Mouse (Mus musculus) MEL (cell line): ENCODE measurements around the gene Fosl1. TPM values are rescaled to one million over a fixed set of nuclear protein-coding genes. Genes with fewer than 3 reads are reported as not detected.

ENCODE experiments used
- DNase-seq: peaks from one replicate; pipeline ENCODE4 v3.0.0; 2011; ENCODE audit warnings: low read depth, low spot score
- H3K27ac ChIP-seq: 2 replicates; pipeline ENCODE4 v1.5.1; 2012; ENCODE audit warnings: low read depth, mild to moderate bottlenecking, control low read depth, low read length, moderate library complexity; ENCODE audit not compliant: control insufficient read depth
- H3K27me3 ChIP-seq, 2 experiments: fragments of 150-350 bp in 1 of 2; sonication (generic) in 1 of 2; 2 replicates each; pipeline ENCODE4 v1.6.1; 2012; ENCODE audit warnings: low read length in 2 of 2, mild to moderate bottlenecking in 2 of 2, improper control_type of control experiment in 1 of 2, moderate library complexity in 1 of 2; ENCODE audit not compliant: insufficient read depth in 2 of 2, control insufficient read depth in 1 of 2
- H3K36me3 ChIP-seq, 2 experiments: 2 replicates each; pipeline ENCODE4 v1.6.1; 2012 to 2014; ENCODE audit warnings: low read length in 2 of 2, improper control_type of control experiment in 1 of 2, inconsistent platforms in 1 of 2, mild to moderate bottlenecking in 1 of 2; ENCODE audit not compliant: insufficient read depth in 2 of 2, control insufficient read depth in 1 of 2
- H3K4me1 ChIP-seq, 2 experiments: fragments of 150-350 bp in 1 of 2; sonication (generic) in 1 of 2; 2 replicates each; pipeline ENCODE4 v1.6.1; 2012; ENCODE audit warnings: low read length in 2 of 2, improper control_type of control experiment in 1 of 2, mild to moderate bottlenecking in 1 of 2; ENCODE audit not compliant: insufficient read depth in 2 of 2, control insufficient read depth in 1 of 2
- H3K4me3 ChIP-seq, 2 experiments: fragments of 150-350 bp in 1 of 2; sonication (generic) in 1 of 2; 2 replicates each; pipeline ENCODE4 v1.5.1; 2012; ENCODE audit warnings: low read depth in 2 of 2, low read length in 2 of 2, mild to moderate bottlenecking in 2 of 2, moderate library complexity in 2 of 2, control low read depth in 1 of 2, improper control_type of control experiment in 1 of 2; ENCODE audit not compliant: control insufficient read depth in 1 of 2, insufficient read depth in 1 of 2
- H3K79me2 ChIP-seq: 2 replicates; pipeline ENCODE4 v1.6.1; 2012; ENCODE audit warnings: mild to moderate bottlenecking, low read length, moderate library complexity; ENCODE audit not compliant: control insufficient read depth, poor library complexity, insufficient read depth
- H3K9ac ChIP-seq: 2 replicates; pipeline ENCODE4 v1.6.1; 2012; ENCODE audit warnings: low read depth, mild to moderate bottlenecking, control low read depth, low read length, moderate library complexity; ENCODE audit not compliant: control insufficient read depth, poor library complexity, severe bottlenecking
- H3K9me3 ChIP-seq: fragments of 150-350 bp; sonication (generic); replicated peaks from 2 replicates; pipeline ENCODE4 v1.6.1; 2012; ENCODE audit warnings: mild to moderate bottlenecking, low read length, improper control_type of control experiment, moderate library complexity; ENCODE audit not compliant: insufficient read depth
- BHLHE40 ChIP-seq: IDR thresholded peaks from 2 replicates; pipeline ENCODE4 v1.6.1; 2012; ENCODE audit warnings: low read depth, mild to moderate bottlenecking, inconsistent platforms, low read length, improper control_type of control experiment, borderline replicate concordance
- CHD1 ChIP-seq: IDR thresholded peaks from 2 replicates; pipeline ENCODE4 v1.6.1; 2012; ENCODE audit warnings: low read depth, mild to moderate bottlenecking, inconsistent platforms, low read length, improper control_type of control experiment
- CHD2 ChIP-seq: IDR thresholded peaks from 2 replicates; pipeline ENCODE4 v1.6.1; 2011; ENCODE audit warnings: low read length, improper control_type of control experiment
- E2F4 ChIP-seq: IDR thresholded peaks from 2 replicates; pipeline ENCODE4 v1.6.1; 2011; ENCODE audit warnings: low read depth, low read length, improper control_type of control experiment, borderline replicate concordance
- ELF1 ChIP-seq: IDR thresholded peaks from 2 replicates; pipeline ENCODE4 v1.6.1; 2014; ENCODE audit warnings: low read depth, mild to moderate bottlenecking, inconsistent platforms, low read length, improper control_type of control experiment, moderate library complexity
- EP300 ChIP-seq, 2 experiments: IDR thresholded peaks; 2 replicates each; pipeline ENCODE4 v1.6.1; 2011; ENCODE audit warnings: improper control_type of control experiment in 2 of 2, low read length in 2 of 2, low read depth in 1 of 2, mild to moderate bottlenecking in 1 of 2
- ETS1 ChIP-seq: IDR thresholded peaks from 2 replicates; pipeline ENCODE4 v1.6.1; 2012; ENCODE audit warnings: low read depth, mild to moderate bottlenecking, inconsistent platforms, low read length, improper control_type of control experiment, moderate library complexity
- GABPA ChIP-seq: IDR thresholded peaks from 2 replicates; pipeline ENCODE4 v1.6.1; 2012; ENCODE audit warnings: low read depth, mild to moderate bottlenecking, inconsistent platforms, low read length, improper control_type of control experiment, moderate library complexity
- HCFC1 ChIP-seq: IDR thresholded peaks from 2 replicates; pipeline ENCODE4 v1.6.1; 2012; ENCODE audit warnings: low read depth, mild to moderate bottlenecking, inconsistent platforms, low read length, improper control_type of control experiment, moderate library complexity
- MAX ChIP-seq: IDR thresholded peaks from 2 replicates; pipeline ENCODE4 v1.6.1; 2011; ENCODE audit warnings: low read length, improper control_type of control experiment
- MAZ ChIP-seq: IDR thresholded peaks from 2 replicates; pipeline ENCODE4 v1.6.1; 2012; ENCODE audit warnings: low read depth, mild to moderate bottlenecking, inconsistent platforms, low read length, improper control_type of control experiment
- MXI1 ChIP-seq: IDR thresholded peaks from 2 replicates; pipeline ENCODE4 v1.6.1; 2011; ENCODE audit warnings: mild to moderate bottlenecking, low read depth, low read length, improper control_type of control experiment
- MYB ChIP-seq: IDR thresholded peaks from 2 replicates; pipeline ENCODE4 v1.6.1; 2011; ENCODE audit warnings: mild to moderate bottlenecking, low read depth, low read length, improper control_type of control experiment
- MYC ChIP-seq: IDR thresholded peaks from 2 replicates; pipeline ENCODE4 v1.6.1; 2011; ENCODE audit warnings: low read depth, mild to moderate bottlenecking, low read length, improper control_type of control experiment, moderate library complexity
- NELFE ChIP-seq: IDR thresholded peaks from 2 replicates; pipeline ENCODE4 v1.6.1; 2011; ENCODE audit warnings: low read depth, low read length, improper control_type of control experiment
- NRF1 ChIP-seq: IDR thresholded peaks from 2 replicates; pipeline ENCODE4 v1.6.1; 2014; ENCODE audit warnings: low read depth, mild to moderate bottlenecking, inconsistent platforms, low read length, improper control_type of control experiment, moderate library complexity; ENCODE audit not compliant: poor library complexity, insufficient read depth, severe bottlenecking
- POLR2A ChIP-seq, 2 experiments: IDR thresholded peaks; 2 replicates each; pipeline ENCODE4 v1.6.1; 2011 to 2012; ENCODE audit warnings: low read length in 2 of 2, mild to moderate bottlenecking in 2 of 2, control low read depth in 1 of 2, improper control_type of control experiment in 1 of 2, low read depth in 1 of 2, moderate library complexity in 1 of 2; ENCODE audit not compliant: control insufficient read depth in 1 of 2, insufficient read depth in 1 of 2, poor library complexity in 1 of 2
- POLR2AphosphoS2 ChIP-seq: IDR thresholded peaks from 2 replicates; pipeline ENCODE4 v1.6.1; 2011; ENCODE audit warnings: low read length, improper control_type of control experiment
- RAD21 ChIP-seq: IDR thresholded peaks from 2 replicates; pipeline ENCODE4 v1.6.1; 2011; ENCODE audit warnings: mild to moderate bottlenecking, low read depth, low read length, improper control_type of control experiment
- RCOR1 ChIP-seq: IDR thresholded peaks from 2 replicates; pipeline ENCODE4 v1.6.1; 2012; ENCODE audit warnings: low read depth, mild to moderate bottlenecking, inconsistent platforms, low read length, improper control_type of control experiment
- SIN3A ChIP-seq: IDR thresholded peaks from 2 replicates; pipeline ENCODE4 v1.6.1; 2012; ENCODE audit warnings: low read length, improper control_type of control experiment, inconsistent platforms
- SMC3 ChIP-seq: IDR thresholded peaks from 2 replicates; pipeline ENCODE4 v1.6.1; 2011; ENCODE audit warnings: low read depth, low read length, improper control_type of control experiment
- UBTF ChIP-seq: IDR thresholded peaks from 2 replicates; pipeline ENCODE4 v1.6.1; 2012; ENCODE audit warnings: low read depth, mild to moderate bottlenecking, inconsistent platforms, low read length, improper control_type of control experiment, moderate library complexity, borderline replicate concordance; ENCODE audit not compliant: insufficient read depth
- USF1 ChIP-seq: IDR thresholded peaks from 2 replicates; pipeline ENCODE4 v1.6.1; 2014; ENCODE audit warnings: low read depth, mild to moderate bottlenecking, inconsistent platforms, low read length, improper control_type of control experiment, moderate library complexity
- USF2 ChIP-seq, 2 experiments: IDR thresholded peaks; 2 replicates each; pipeline ENCODE4 v1.6.1; 2011 to 2012; ENCODE audit warnings: improper control_type of control experiment in 2 of 2, low read length in 2 of 2, borderline replicate concordance in 1 of 2, inconsistent platforms in 1 of 2, low read depth in 1 of 2, mild to moderate bottlenecking in 1 of 2; ENCODE audit not compliant: insufficient read depth in 1 of 2
- ZC3H11A ChIP-seq: IDR thresholded peaks from 2 replicates; pipeline ENCODE4 v1.6.1; 2012; ENCODE audit warnings: low read depth, mild to moderate bottlenecking, inconsistent platforms, low read length, improper control_type of control experiment
- ZNF384 ChIP-seq: IDR thresholded peaks from 2 replicates; pipeline ENCODE4 v1.6.1; 2012; ENCODE audit warnings: low read depth, mild to moderate bottlenecking, inconsistent platforms, low read length, improper control_type of control experiment
- polyA plus RNA-seq, 2 experiments: library from polyadenylated mRNA; stranded (reverse) in 1 of 2; unstranded in 1 of 2; fragments of >175 nt in 1 of 2; fragments of >200 nt in 1 of 2; gene quantifications; 2 replicates each; pipeline versions ENCODE4 v1.2.1 to v1.2.4; 2012; ENCODE audit warnings: low replicate concordance in 2 of 2, low read depth in 1 of 2; ENCODE audit not compliant: insufficient read length in 2 of 2, insufficient read depth in 1 of 2, missing spikeins in 1 of 2
- total RNA-seq: library from RNA; depleted of rRNA; stranded (reverse); fragments of 300-350 nt; gene quantifications from 2 replicates; pipeline ENCODE4 v1.2.3, GENCODE M21; 2012

The Fosl1 gene
- total and polyA plus RNA-seq, 3 experiments: 2.0 to 3.1 TPM; not detected in 1

GRCm38 (mm10) chr19:5496052-5496370 is 48.7 kb downstream of the Fosl1 start:
- Histone ChIP-seq H3K4me3 (no peak overlapping the region), H3K9me3 (no peaks in the 10 kb centered on the region), H3K4me1 (no peaks in the 10 kb centered on the region), H3K9ac (no peak overlapping the region), H3K27ac (no peak overlapping the region), H3K79me2 (peaks cover 22% of the 10 kb centered on the region), H3K36me3 (peaks cover 0 to 10% of the 10 kb centered on the region in 2 experiments), H3K27me3 (no peaks in the 10 kb centered on the region)
- DNase-seq: peak; percentile 37
- no peak for TF ChIP-seq CHD2
- TF ChIP-seq ETS1: no peak
- TF ChIP-seq MAX: no peak
- TF ChIP-seq RCOR1: no peak
- no peak for TF ChIP-seq NRF1
- no peak for TF ChIP-seq SMC3
- TF ChIP-seq ELF1: no peak
- TF ChIP-seq GABPA: no peak
- no peak for TF ChIP-seq MAZ

- no peaks in the 10 kb centered on the region for H3K79me2 ChIP-seq
- H3K9me3 ChIP-seq: no peaks in the 10 kb centered on the region
- H3K4me3 ChIP-seq: no peak overlapping the region
- no peak overlapping the region for H3K9ac ChIP-seq
- no peak overlapping the region for H3K27ac ChIP-seq
- no peaks in the 10 kb centered on the region for H3K27me3 ChIP-seq
- H3K36me3 ChIP-seq: no peaks in the 10 kb centered on the region; a peak in 1 of 4 replicates
- DNase-seq: no peak
- TF ChIP-seq USF2 (IDR thresholded peaks at IDR 0.05; ENCODE audit: borderline replicate concordance in 1 of 2, insufficient read depth in 1 of 2, low read depth in 1 of 2, low read length in 2 of 2) (no peak), UBTF (no peak), CHD1 (no peak), POLR2AphosphoS2 (no peak), RAD21 (no peak), MYC (no peak), HCFC1 (no peak), MXI1 (no peak), SIN3A (no peak), CHD2 (no peak), MYB (no peak), E2F4 (no peak), EP300 (IDR thresholded peaks at IDR 0.05; ENCODE audit: low read depth in 1 of 2, low read length in 2 of 2) (no peak), ZC3H11A (no peak), ZNF384 (no peak), USF1 (no peak), BHLHE40 (no peak), POLR2A (IDR thresholded peaks at IDR 0.05; ENCODE audit: control insufficient read depth in 1 of 2, insufficient read depth in 1 of 2, low read depth in 1 of 2, low read length in 2 of 2, poor library complexity in 1 of 2) (no peak), NELFE (no peak)
- TF ChIP-seq, all 39 proteins: peak for 0
- H3K4me1 ChIP-seq: no peaks in the 10 kb centered on the region
These were observed 53.1 kb downstream of the Fosl1 start for GRCm38 (mm10) chr19:5500330-5500875.
